Mouse (Mus musculus) bone marrow, adult 2 months (tissue): ENCODE measurements at regions not wholly inside any gene's neighbourhood (a gene's known extent, or its start where the extent isn't known, plus 50 kb on each side); places are given as distances from the start of the nearest gene placed in this dataset.

Experiments used
- CTCF ChIP-seq: fragments of 200-500 bp; IDR thresholded peaks from 2 replicates; pipeline ENCODE4 v1.5.1; 2011; ENCODE audit warnings: low read length, control low read depth; ENCODE audit not compliant: control insufficient read depth, insufficient read depth
- POLR2A ChIP-seq: fragments of 200-500 bp; IDR thresholded peaks from 2 replicates; pipeline ENCODE4 v1.6.1; 2011; ENCODE audit warnings: low read depth, mild to moderate bottlenecking, control low read depth, low read length, borderline replicate concordance; ENCODE audit not compliant: control insufficient read depth

DNA sequence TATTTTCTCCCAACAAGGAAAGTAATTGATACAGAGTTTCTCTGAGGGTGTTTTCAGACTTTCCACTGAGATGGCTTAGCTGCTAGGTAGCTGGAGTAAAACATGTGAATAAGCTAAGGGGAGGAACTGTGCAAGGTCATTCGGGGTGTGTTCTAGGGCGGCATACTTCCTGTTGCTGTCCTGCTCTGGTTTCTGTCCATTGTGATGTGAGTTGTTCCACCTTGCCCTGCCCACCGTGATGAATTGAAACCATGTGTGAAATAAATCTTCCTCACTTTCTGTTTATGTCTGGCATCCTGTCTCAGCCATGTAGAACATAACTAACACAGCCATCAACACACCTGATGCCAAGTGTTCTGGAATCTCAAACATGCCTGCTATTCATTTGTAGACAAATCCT lies 472.6 kb upstream of the Nrp1 start:
- TF ChIP-seq CTCF: no peak
- TF ChIP-seq POLR2A: no peak
